ENCODE assay signal across 8 mouse cellular contexts in genomic region chr15:78771531-78772367, GRCm38 (mm10). TPM values are rescaled to one million over a fixed set of nuclear protein-coding genes. Genes with fewer than 3 reads are reported as not detected.
A peak's percentile ranks its signal among the peaks of the same experiment; 100 is the strongest.
DNase-seq lines count a peak whose midpoint lies in the region; ATAC-seq and TF ChIP-seq lines count a peak whose summit lies in the region.

No protein-coding gene starts in this region.

- no peak overlapping the region for H3K9ac ChIP-seq in forebrain, postnatal 0 days
- no peak overlapping the region for H3K9ac ChIP-seq in liver, embryonic 15.5 days
- peak overlapping the region; percentile 64 for H3K9ac ChIP-seq in neural tube, embryonic 13.5 days

- H3K36me3 ChIP-seq in forebrain, postnatal 0 days (ENCODE audit: insufficient read depth), result no peaks in the 10 kb centered on the region
- H3K36me3 ChIP-seq in liver, embryonic 15.5 days (replicated peaks), result peaks cover 19% of the 10 kb centered on the region
- H3K36me3 ChIP-seq in neural tube, embryonic 13.5 days, result peaks cover 3% of the 10 kb centered on the region; the same call in 1 of the 2 replicates

- peak overlapping the region; percentile 39 for H3K4me2 ChIP-seq in forebrain, postnatal 0 days (ENCODE audit: low read depth)
- H3K4me2 ChIP-seq in liver, embryonic 15.5 days, result peak overlapping the region; percentile 71
- H3K4me2 ChIP-seq in neural tube, embryonic 13.5 days, result peak overlapping the region; percentile 54

- H3K9me3 ChIP-seq in forebrain, postnatal 0 days (ENCODE audit: low read length), result no peaks in the 10 kb centered on the region
- no peaks in the 10 kb centered on the region for H3K9me3 ChIP-seq in liver, embryonic 15.5 days (replicated peaks)
- no peaks in the 10 kb centered on the region for H3K9me3 ChIP-seq in neural tube, embryonic 13.5 days

- 34% methylated on average over 19 of the region's 19 CpGs for WGBS in forebrain, postnatal 0 days
- whole genome bisulfite sequencing in liver, embryonic 15.5 days (ENCODE audit: insufficient replicate concordance), result 19% methylated on average over 19 of the region's 19 CpGs
- 46% methylated on average over 19 of the region's 19 CpGs for WGBS in neural tube, embryonic 13.5 days

- TF ChIP-seq CTCF in forebrain, postnatal 0 days (IDR thresholded peaks at IDR 0.05; ENCODE audit: low read depth), result no peak

- H3K4me1 ChIP-seq in forebrain, postnatal 0 days (ENCODE audit: insufficient read depth), result peaks cover 16% of the 10 kb centered on the region
- H3K4me1 ChIP-seq in liver, embryonic 15.5 days (replicated peaks), result peaks cover 22% of the 10 kb centered on the region
- H3K4me1 ChIP-seq in neural tube, embryonic 13.5 days (replicated peaks), result peaks cover 70% of the 10 kb centered on the region

- ATAC-seq in forebrain, postnatal 0 days, result no peak
- peak; percentile 66 for ATAC-seq in inflammation-experienced regulatory T-cells, adult 6 months
- peak; percentile 43; the same call in 1 of the 2 replicates for ATAC-seq in liver, embryonic 15.5 days (ENCODE audit: insufficient read depth)
- ATAC-seq in neural tube, embryonic 13.5 days (ENCODE audit: low read depth), result peak; percentile 12; the same call in 1 of the 2 replicates

- peak overlapping the region; percentile 86 for H3K27ac ChIP-seq in forebrain, postnatal 0 days (ENCODE audit: low read depth, low read length)
- H3K27ac ChIP-seq in liver, embryonic 15.5 days (replicated peaks), result peak overlapping the region; percentile 38
- peak overlapping the region; percentile 90 for H3K27ac ChIP-seq in neural tube, embryonic 13.5 days (replicated peaks)

- H3K4me3 ChIP-seq in forebrain, postnatal 0 days (ENCODE audit: low read depth, low read length), result no peak overlapping the region
- peak overlapping the region; percentile 48 for H3K4me3 ChIP-seq in liver, embryonic 15.5 days (replicated peaks)
- H3K4me3 ChIP-seq in neural tube, embryonic 13.5 days, result peak overlapping the region; percentile 34

- H3K27me3 ChIP-seq in forebrain, postnatal 0 days (ENCODE audit: insufficient read depth, low read length), result no peaks in the 10 kb centered on the region
- no peaks in the 10 kb centered on the region for H3K27me3 ChIP-seq in liver, embryonic 15.5 days
- H3K27me3 ChIP-seq in neural tube, embryonic 13.5 days, result no peaks in the 10 kb centered on the region

- peak; percentile 33 for DNase-seq in embryo, embryonic 10.5 days (ENCODE audit: low spot score)
- no peak for DNase-seq in embryo, embryonic 10 days (ENCODE audit: low spot score)
- DNase-seq in forebrain, postnatal 0 days, result no peak
- DNase-seq in left cerebral cortex, adult 8-10 months (ENCODE audit: low spot score in 2 of 2), result no peak
- no peak for DNase-seq in yolk sac, embryonic 10.5 days (ENCODE audit: low spot score)

RNA-seq across cellular contexts. Expression of gene Mfng, which starts 1.5 kb away (rescaled TPM):
- 6.4 and 11.4 TPM in 2 replicates for total RNA-seq in forebrain, postnatal 0 days (2014; rRNA removed)
- polyA plus RNA-seq in forebrain, postnatal 0 days (2015; fragmentation: Nextera tagmentation; extraction: Ambion mirVana), result 16.0 and 16.8 TPM in 2 replicates
- 10 to 100 TPM; 45.8 to 70.7 (median 62.8) TPM for polyA plus RNA-seq in inflammation-experienced regulatory T-cells, adult 6 months (2017; shearing (Covaris generic))
- polyA plus RNA-seq in liver, embryonic 15.5 days (2015; fragmentation: Nextera tagmentation; extraction: Ambion mirVana), result 4.6 and 5.2 TPM in 2 replicates
- polyA plus RNA-seq in neural tube, embryonic 13.5 days (2015; fragmentation: Nextera tagmentation; extraction: Ambion mirVana), result 34.2 and 34.4 TPM in 2 replicates
- total RNA-seq in left cerebral cortex, adult 8-10 months (2022), result 1 to 10 TPM; 4.2 to 8.9 (median 6.4) TPM

RNA-seq across cellular contexts. Expression of gene Card10, which starts 31.1 kb away (rescaled TPM):
- 0.57 and 0.77 TPM in 2 replicates for total RNA-seq in forebrain, postnatal 0 days (2014; rRNA removed)
- polyA plus RNA-seq in forebrain, postnatal 0 days (2015; fragmentation: Nextera tagmentation; extraction: Ambion mirVana), result 1.2 and 1.7 TPM in 2 replicates
- polyA plus RNA-seq in inflammation-experienced regulatory T-cells, adult 6 months (2017; shearing (Covaris generic)), result under 1 TPM; 0.15 to 0.26 (median 0.19) TPM
- polyA plus RNA-seq in liver, embryonic 15.5 days (2015; fragmentation: Nextera tagmentation; extraction: Ambion mirVana), result 1.8 and 2.5 TPM in 2 replicates
- 1.7 and 2.0 TPM in 2 replicates for polyA plus RNA-seq in neural tube, embryonic 13.5 days (2015; fragmentation: Nextera tagmentation; extraction: Ambion mirVana)
- 1 to 10 TPM; 4.9 to 5.4 (median 5.0) TPM for total RNA-seq in left cerebral cortex, adult 8-10 months (2022)

RNA-seq across cellular contexts. Expression of gene Elfn2, which starts 53.2 kb away (rescaled TPM):
- total RNA-seq in forebrain, postnatal 0 days (2014; rRNA removed), result 33.9 and 51.6 TPM in 2 replicates
- 8.1 and 10.1 TPM in 2 replicates for polyA plus RNA-seq in forebrain, postnatal 0 days (2015; fragmentation: Nextera tagmentation; extraction: Ambion mirVana)
- under 1 TPM in 1 of 3 experiments, not detected in 2; 0.05 TPM for polyA plus RNA-seq in inflammation-experienced regulatory T-cells, adult 6 months (2017; shearing (Covaris generic))
- polyA plus RNA-seq in liver, embryonic 15.5 days (2015; fragmentation: Nextera tagmentation; extraction: Ambion mirVana), result not detected in 2 replicates
- 5.5 and 6.0 TPM in 2 replicates for polyA plus RNA-seq in neural tube, embryonic 13.5 days (2015; fragmentation: Nextera tagmentation; extraction: Ambion mirVana)
- total RNA-seq in left cerebral cortex, adult 8-10 months (2022), result 100 to 1,000 TPM; 136 to 151 (median 145) TPM

Comparison
In these comparisons a context has a peak if more than half of its experiments do, and no peak if none do; other contexts are left out.
1. H3K27ac ChIP-seq: peak in every context shown above with its lines; median percentile 90 in neural tube, embryonic 13.5 days; 86 in forebrain, postnatal 0 days; 38 in liver, embryonic 15.5 days.